Mouse (Mus musculus) cerebellum, adult 9-11 months (tissue): ENCODE measurements around the gene Rpl26.

ENCODE experiments used
- DNase-seq: peaks from one replicate; pipeline ENCODE4 v3.0.0; 2022

Rpl26 gene

DNA sequence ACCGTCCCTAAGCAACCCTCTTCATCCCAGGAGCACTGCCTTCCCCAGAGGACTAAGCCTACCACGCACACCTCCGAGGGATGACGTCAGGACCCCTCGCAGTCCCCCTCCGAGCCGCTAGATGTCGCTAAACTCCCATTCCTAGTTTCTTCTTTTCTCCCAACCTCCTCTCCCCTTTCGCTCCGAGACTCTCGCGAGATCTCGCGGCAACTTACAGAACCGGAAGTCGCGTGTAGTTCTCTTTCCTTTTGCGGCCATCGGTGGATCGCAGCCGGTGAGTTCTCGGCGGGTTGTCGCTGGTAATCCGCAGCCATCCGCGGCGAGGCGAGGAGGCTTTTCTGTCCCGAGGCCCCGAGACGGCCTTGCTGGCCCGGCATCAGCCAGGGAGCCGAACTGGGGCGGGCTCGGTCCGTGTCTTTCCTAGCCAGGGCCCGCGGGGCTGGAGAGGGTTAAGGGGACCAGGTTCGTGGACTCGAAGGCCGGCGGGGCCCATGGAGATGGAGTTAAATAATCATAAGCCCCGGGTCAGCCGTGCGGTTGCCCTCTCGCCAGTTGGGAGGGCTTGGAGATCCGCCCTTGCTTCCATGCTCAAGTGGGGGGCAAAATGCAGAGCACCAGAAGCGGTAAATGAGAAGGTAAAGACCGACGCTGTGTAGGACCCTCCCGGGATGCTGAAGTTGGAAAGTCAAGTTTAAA lies at the start of gene Rpl26:
TSS of gene Rpl26 (plus strand) at position 233 of the 696 bp plus-strand sequence.
- DNase-seq, result peak; percentile 98

DNA sequence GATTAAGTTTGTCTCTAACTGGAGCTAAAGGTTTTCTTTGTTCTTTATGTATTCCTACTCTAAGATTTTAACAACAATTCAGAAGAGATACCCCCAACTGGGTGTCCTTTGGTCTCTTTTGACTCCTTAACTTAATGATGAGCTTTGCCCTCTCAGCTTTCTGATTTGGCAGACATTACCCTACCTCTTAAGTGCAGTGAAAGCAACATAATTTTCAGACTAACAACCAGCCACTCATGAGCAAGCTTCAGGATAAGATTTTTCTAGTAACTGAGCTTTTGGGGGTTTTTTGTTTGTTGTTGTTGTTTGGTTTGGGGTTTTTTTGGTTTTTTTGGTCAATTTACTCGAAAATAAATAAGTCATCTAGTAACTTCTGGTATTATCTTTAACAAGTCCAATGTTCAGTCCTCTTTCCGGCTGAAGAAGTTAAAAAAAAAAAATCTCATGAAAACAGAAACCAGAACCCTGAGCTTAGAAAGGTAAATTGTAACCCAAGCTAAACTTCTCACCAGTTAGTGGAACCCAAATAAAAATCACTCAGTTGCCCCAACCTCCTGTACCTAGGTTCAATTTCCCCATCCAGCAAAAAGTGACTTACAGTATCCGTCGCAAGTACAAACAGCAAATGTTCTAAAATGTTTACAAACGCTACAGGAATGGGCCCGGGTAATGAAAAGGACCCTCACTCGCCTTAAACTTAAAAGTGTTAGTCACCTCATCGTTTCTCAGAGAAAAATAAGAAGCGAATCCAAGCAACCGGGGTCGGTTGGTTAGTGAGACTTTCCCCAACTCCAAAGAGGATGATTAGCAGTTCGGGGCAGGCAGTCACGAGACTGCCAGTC lies 49.5 kb upstream of the Rpl26 start:
- no peak for DNase-seq

DNA sequence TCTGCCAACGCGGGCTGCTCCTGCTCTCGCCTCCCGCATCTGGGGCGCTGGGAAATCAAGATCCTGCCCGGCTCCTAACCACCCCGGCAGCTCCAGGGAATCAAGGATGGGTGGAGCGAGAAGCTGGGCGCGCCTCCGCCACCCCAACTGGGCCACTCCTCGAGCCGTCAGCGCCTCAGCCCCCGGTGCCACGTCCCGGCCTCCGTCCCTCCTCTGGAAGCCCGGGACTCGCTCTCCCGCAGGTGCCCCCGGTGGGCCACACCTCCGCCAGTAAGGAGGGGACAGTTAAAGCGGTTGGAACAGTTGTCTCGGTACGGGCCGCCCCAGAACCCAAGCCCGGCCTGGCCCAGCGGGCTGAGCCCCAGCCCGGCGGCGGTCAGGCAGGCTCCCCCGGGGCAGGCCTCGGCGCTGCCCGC lies 48.9 kb upstream of the Rpl26 start:
- DNase-seq, result no peak

DNA sequence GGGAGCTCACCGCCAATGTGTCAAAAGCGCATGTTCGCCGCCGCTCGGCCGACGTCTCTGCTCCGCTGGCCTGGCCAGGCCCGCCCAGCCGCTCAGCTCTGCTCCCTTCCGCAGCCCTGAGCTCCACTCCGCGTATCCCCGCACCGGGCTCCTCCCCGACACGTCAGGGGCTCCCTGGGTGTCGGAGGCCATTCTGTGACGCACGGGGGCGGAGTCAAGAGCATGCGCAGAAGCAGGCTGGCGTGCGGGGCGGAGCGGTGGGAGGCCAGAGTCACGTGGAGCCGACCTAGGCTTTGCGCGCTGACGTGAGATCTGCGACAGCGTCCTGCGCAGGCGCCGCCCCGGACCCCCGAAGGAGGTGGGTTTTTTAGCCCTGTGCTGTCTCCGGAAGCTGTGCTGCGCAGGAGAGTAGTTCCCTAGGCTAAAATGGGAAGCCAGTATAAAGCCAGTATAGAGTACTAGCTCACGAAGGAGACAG lies 48.4 kb upstream of the Rpl26 start:
- DNase-seq, result peak; percentile 100

DNA sequence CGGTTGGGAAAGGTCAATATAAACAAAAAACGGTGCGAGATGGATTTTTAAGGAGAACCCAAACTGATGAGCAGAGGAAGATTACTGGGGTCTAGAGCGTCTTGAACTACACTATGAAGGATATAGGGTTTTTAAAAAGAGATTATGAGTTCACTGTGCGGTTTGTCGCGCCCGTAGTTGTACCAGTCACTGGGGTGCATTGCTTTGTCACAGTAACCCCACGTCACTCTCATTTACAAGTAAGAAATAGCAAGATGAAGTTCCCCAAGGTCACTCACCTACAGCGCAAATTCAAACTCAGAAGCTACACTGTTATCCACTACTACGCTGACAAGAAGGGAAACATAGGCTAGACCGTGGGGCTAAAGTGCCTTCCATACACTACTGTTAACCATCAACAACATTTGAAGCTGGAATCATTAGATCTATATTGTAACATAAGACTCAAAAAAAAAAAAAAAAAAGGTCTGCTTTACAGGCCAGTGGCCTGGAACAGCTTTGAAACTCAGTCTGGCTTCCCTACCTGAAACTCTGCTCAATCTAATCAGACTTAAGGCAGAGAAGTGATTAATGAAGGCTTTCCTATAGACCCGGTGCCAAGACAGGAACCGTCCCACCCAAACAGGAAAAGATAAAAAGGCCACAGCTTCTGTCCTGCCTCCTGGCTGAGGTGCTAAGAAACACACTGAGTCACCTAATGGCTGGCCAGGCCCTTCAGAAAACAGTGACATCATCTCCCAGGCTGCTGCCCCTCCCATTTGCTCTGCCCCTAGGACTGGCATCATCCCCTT lies 47.6 kb upstream of the Rpl26 start:
- DNase-seq, result peak; percentile 53

DNA sequence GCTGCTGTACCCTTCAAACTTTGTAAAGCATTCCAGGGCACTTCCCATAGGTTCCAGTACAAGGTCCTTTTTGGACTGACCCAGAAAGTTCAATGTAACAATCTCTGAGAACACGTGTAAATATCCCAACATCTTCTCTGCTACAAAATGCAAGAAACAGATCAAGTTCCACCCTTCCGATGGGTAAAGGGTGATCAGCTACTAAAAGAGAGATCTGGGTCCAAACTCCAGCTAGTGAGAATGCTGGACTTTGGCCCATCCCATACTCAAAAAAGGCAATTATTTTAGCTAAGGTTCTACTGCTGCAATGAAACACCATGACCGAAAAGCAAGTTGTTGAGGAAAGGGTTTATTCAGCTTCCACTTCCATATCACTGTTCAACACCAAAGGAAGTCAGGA lies 46.8 kb upstream of the Rpl26 start:
- DNase-seq, result no peak

DNA sequence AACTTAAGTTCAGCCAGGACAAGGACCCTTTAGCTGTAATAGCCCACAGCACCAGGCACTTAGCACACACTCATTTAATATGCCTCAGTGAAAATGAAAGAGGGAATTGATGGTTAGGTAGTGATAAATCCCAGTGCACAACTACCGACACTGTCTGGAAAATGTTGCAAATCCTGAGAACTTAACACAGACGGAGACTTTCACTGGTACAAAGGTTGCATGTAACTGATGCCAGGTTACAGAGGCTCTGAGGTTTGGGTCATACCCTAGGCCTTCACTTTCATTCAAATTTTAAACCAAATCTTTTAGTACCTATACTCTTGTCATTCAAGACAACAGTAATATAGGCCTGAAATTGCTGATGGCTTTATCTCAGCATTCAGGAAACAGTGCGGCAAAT lies 44.1 kb upstream of the Rpl26 start:
- no peak for DNase-seq

DNA sequence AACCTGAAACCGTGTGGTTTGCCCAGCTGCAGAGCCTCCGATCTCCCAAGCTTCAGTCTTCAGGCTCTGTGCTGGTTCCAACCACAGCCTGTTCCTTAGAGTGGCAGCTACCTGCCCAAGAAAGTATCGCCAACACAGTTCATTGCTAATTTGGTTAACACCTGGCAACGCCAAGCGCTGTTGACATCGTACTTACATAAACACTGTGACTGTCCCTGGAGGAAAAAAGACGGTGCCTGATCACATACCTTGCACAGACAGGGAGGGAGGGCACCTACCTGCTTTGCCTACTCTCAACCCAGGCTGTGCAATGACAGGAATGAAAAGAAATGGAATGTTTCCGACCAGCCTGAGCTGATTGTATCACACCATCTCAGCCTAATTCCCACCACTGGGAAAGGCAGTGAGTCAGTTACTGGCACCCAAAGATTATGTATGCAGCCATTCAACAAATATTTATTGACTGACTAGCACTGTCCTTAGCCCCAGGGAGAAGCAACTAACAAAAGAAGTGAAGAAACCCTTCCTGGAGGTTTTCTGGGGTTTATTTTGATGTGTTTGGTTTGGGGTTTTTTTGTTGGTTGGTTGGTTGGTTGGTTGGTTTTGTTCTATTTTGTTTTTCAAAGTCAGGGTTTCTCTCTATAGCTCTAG lies 41.3 kb upstream of the Rpl26 start:
- DNase-seq, result no peak

DNA sequence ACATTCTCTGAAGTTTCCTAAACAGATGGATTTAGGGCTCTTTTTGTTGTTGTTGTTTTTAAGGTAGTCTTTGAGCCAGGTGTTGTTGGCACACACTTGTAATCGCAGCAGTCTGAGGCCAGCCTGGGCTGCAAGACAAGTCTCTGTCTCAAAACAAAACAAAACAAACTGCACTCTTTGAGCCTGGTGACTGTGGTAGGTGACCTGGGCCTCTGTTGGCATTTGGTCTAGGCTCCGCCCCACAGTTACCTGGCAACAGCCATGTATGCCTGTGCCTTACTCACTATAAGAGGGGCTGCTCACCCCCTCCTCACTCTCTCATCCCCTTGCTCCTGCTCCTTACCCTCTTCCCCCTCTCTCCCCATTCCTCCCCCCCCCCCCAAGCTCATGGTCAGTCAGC lies 39.1 kb upstream of the Rpl26 start:
- no peak for DNase-seq

DNA sequence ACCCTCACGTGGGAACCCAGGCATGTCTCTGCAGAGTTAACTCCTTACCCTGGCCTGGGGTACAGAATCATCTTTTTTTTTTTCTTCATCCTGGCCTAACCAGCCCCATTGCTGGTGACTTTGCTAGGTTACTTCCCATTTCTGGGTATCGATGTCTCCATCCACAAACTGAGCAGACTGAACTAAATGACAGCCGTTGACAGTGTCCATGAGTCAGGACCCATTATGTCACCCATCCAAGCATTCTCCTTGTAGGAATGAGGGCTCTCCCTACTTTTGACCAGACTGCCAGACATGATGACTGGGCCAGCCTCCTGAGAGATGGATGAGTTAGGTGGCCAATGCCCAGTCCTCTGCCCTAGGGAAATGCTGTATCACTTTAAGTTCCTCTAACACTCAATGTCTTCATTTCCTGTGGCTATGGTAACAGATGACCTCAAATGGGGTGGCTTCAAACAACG lies 37.7 kb upstream of the Rpl26 start:
- no peak for DNase-seq

DNA sequence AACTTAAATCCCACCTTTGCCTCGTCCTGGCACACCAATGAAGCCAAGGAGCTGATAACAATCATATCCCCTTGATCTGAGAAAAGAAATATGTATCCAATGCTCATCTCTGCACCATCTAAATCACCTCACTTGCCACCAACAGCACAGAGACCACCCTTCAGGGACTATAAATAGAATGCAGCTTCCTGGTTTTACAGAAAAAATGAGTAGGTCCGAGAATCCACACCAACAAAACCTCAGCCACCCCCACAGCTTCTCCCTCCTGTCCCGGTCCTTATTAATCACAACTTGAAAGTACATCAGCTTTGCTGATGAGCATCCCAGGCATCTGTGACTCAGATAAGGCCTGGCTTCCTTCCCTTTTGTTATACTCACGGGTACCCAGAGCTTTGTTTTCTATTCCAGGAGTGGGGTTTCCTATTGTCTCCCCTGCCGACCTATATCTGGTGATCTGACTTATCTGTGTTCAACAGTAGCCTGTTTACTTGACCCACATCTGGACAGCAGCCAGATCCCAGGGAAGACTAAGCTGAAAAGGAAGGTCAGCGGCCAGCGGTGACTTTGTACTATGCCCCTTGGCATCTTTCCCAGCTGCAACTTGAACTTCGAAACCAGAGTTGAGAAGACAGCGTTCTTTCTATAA lies 36.7 kb upstream of the Rpl26 start:
- DNase-seq, result no peak

DNA sequence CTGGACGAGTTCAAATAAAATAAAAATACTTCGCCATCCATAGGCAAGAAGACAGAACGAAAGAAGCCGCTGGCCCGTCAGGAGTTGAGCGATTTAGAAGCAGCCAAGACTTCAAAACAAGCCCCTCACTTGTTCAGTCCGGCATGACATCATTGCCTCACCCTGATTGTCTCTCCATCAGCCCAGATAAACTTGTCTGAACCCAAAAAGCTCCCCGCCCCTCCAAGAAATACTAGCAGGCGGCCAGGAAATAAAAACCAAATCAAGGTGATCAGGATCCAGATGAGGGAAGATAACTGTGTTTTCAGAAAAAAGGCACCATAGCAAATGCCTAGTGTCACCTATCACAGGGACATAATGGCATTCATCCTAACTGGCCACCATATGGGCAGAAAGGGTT lies 30.1 kb upstream of the Rpl26 start:
- no peak for DNase-seq

DNA sequence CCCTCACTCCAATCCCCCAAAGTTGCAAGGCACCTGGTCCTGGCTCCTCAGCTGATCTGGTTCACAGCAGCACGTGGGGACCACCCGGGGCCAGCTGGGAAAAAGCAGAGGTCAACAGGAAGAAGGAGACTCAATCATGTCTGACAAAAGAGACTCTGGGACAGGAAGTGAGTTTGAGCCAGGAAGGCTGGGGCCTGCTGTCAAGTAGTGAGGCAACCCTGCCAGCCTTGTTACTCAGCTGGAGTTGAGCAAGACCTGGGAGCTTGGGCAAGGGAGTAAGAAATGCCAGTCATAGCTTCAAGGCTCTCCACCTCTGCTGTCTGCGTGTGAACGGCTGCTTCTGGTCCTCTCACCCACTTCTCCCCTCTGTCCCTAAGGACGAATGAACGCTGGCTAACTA lies 29.6 kb upstream of the Rpl26 start, which contains the start of gene Ndel1:
TSS of gene Ndel1 (minus strand) at position 111 of the 400 bp plus-strand sequence.
- no peak for DNase-seq

DNA sequence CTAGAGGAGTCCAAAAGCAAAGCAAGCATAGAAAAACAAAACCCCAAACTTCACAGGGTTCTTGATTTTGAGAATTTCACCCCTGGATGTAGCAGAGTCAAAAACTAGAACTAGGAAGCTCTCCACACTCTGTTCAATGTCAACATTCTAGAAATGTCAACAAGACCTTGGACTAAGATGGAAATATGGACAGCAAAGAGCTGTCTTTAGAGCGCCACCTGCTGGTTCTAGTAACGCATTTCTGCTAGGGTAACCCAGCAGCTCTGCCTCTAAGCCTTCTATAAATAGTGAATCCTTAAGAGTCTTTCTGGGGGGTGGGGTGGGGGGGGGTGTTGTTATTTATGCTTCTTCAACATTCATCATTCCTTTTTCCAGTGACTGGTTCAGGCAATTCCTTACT lies 26.5 kb upstream of the Rpl26 start:
- peak; percentile 48 for DNase-seq

DNA sequence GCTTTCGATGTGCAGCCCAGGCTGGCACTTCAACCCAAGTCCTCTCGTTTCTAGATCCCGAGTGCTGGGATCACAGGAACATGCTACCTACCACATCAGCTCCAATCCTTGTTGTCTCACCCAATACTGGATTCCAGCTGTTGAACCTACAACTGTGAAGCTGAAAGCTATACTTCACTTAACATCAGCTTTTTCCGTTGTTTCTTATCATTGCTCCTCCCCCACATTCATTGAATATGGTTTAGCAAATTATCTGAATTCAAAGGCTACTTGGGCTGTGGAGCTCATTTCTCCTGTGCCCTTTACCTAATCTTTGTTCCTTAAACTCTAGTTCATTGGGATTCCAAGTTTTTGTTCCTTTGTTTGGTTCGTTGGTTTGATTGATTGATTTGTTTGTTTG lies 22.6 kb upstream of the Rpl26 start:
- DNase-seq, result no peak

DNA sequence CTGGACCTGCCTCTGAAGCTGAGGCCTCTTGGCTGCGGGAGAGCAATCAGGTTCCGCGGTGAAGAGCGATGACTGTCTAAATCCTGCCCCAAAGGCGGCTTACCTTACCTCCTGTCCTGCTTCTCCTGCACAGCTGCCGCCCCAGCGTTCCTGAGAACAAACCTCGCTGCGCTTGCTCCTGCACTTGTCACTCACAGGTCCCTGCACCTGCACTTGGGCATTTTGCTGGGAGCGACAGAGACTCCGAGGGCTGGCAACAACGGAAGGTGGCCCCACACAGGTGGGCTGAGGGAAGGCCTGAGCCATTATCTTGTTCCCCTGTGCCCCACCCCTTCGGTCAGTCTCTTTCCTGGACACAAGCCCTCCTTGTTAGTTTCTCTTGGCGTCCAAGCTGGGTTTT lies 19.3 kb upstream of the Rpl26 start:
- no peak for DNase-seq

DNA sequence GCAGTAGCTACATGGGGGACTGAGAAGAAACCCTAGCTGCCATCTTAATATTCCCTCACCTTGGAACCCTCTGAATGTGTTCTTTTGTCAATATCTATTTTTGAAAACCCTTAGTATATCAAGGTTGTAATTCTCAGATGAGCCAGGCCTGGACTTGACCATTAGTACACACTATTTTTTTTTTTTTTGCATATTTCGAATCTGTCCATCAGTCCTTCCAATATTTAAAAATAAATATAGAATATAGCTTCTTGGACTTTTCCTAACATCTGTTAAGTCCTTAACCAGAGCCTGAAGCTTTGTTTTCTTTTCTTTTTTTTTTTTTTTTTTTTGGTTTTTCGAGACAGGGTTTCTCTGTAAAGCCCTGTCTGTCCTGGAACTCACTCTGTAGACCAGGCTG lies 17.5 kb upstream of the Rpl26 start:
- no peak for DNase-seq

DNA sequence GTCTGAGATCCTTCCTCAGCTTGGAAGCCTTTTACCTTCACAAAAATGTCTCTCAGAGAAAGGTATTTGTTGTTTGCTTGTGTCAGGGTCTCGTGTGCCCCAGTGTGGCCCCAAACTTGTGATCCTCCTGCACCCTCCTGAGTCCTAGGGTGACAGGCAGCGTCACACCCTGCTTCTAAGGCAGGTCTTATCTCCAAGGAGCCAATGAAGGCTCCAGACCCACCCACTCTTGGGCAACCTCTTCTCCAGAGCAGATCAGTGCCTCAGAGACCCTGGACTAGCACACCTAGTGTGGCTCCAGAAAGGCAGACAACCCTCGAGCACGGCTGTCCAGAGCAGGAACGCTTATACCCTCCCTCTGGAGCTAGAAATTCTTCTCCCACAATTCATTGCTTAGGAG lies 17.0 kb upstream of the Rpl26 start:
- no peak for DNase-seq

DNA sequence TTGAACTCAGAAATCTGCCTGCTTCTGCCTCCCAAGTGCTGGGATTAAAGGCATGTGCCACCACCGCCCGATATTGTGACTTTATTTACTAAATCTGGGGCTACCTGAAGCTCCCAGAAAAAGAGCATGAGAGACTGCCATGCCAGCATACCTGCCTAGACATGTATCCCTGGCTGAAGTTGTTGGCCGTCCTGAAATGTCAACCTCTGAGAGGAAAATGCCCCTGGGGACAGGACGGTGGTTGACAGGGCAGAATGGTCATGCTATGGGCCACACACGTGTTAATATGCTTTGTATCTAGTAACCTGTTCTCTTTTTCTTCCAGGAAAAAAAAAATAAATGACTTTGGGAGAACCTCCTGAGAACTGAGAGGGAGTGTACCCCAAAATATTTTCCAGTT lies 15.3 kb upstream of the Rpl26 start:
- DNase-seq, result no peak

DNA sequence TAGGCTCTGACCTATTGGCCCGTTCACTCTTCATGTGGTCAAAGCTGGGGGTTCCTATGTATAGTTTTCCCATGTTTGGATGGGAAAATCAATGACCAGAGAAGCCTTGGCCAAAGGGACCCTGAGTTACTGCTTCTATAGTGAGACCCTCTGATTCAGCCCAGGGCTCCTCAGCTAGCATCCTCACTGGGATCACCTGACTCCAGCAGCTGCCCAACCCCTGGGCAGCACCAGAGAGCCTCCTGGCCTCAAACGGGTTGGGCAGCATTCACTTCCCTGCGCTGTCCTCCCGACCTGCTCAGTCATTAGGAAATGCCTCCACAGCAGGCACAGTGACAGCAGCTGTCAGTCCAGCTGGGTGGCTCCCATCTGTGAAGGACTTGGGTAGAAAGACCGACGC lies 13.1 kb upstream of the Rpl26 start, which contains the start of gene Rnf222:
TSS of gene Rnf222 (plus strand) at position 301 of the 400 bp plus-strand sequence.
- no peak for DNase-seq

DNA sequence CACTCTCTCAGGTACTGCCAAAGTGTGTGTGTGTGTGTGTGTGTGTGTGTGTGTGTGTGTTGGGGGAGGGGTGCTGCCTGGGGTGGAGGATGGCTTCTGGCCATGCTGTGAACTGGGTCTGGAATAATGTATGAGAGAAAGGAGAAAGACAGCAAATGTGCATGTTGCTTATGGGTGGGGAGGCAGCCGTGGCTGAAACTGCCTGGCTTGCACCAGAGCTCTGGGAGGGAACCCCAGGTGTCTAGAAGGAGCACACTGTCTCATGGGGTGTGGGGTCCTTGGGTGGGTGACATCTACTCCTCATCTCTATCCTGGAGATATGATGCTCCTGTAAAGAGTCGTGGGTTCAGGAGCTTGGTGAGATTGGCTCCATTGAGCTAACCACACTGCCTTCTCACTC lies 12.7 kb upstream of the Rpl26 start:
- no peak for DNase-seq

DNA sequence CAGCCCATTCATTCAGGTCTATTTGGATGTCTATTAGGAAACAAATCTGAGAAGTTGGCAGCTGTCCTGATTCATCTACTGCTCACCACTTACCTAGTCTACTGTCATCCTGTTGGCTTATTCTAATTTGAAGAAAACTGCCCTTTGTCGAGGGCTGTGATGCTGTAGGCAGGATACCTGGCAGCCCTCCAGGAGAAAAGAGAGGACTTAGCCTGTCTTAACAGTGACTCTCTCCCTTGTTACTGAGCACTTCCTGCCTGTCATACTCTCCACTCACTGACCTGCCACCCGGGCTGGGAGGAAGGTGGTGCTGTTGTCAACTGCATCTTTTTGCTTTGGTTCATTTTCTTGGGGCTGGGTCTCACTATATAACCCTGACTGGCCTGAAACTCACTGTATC lies 10.8 kb upstream of the Rpl26 start:
- DNase-seq, result no peak
